Mouse (Mus musculus): ENCODE measurements at regions not wholly inside any gene's neighbourhood (a gene's known extent, or its start where the extent isn't known, plus 50 kb on each side); places are given as distances from the start of the nearest gene placed in this dataset.

- DNase-seq: no peak
Observed at GRCm38 (mm10) chr13:107873244-107873667, 171.0 kb upstream of the Smim15 start.

- no peak for DNase-seq
Observed at GRCm38 (mm10) chr13:107872574-107872973, 171.7 kb upstream of the Smim15 start.

GRCm38 (mm10) chr13:107872137-107872536 lies 172.1 kb upstream of the Smim15 start:
- DNase-seq: no peak

GRCm38 (mm10) chr13:107868906-107869305 lies 175.3 kb upstream of the Smim15 start:
- no peak for DNase-seq

- no peak for DNase-seq
Observed at GRCm38 (mm10) chr13:107866825-107867224, 177.4 kb upstream of the Smim15 start.

- DNase-seq: peak in 1 of 2 experiments; percentile 39
Observed at GRCm38 (mm10) chr13:107862793-107863654, 181.2 kb upstream of the Smim15 start.

- DNase-seq: no peak
Observed at GRCm38 (mm10) chr13:107861384-107862134, 182.7 kb upstream of the Smim15 start.

GRCm38 (mm10) chr13:107857043-107857755 lies 187.0 kb upstream of the Smim15 start:
- DNase-seq: no peak

GRCm38 (mm10) chr13:107850907-107851560 lies 193.2 kb upstream of the Smim15 start:
- DNase-seq: no peak

- peak; percentile 37 to 46 for DNase-seq
Observed at GRCm38 (mm10) chr13:107848871-107849270, 195.4 kb upstream of the Smim15 start.

- peak in 1 of 2 experiments; percentile 41 for DNase-seq
Observed at GRCm38 (mm10) chr13:107847179-107848012, 196.8 kb upstream of the Smim15 start.

GRCm38 (mm10) chr13:107846621-107847178 lies 197.5 kb upstream of the Smim15 start:
- peak; percentile 24 to 58 for DNase-seq

GRCm38 (mm10) chr13:107845838-107846237 lies 198.4 kb upstream of the Smim15 start:
- no peak for DNase-seq

GRCm38 (mm10) chr13:107844085-107844484 lies 200.2 kb upstream of the Smim15 start:
- DNase-seq: no peak

GRCm38 (mm10) chr13:107838126-107838715 lies 206.0 kb upstream of the Smim15 start:
- DNase-seq: peak; percentile 40 to 58

- no peak for DNase-seq
Observed at GRCm38 (mm10) chr13:107837206-107837952, 206.9 kb upstream of the Smim15 start.

- no peak for DNase-seq
Observed at GRCm38 (mm10) chr13:107835756-107836385, 208.4 kb upstream of the Smim15 start.

- no peak for DNase-seq
Observed at GRCm38 (mm10) chr13:107831997-107832396, 212.2 kb upstream of the Smim15 start.

GRCm38 (mm10) chr13:107831221-107831681 lies 213.0 kb upstream of the Smim15 start:
- DNase-seq: peak; percentile 99
